In the genomic region with DNA sequence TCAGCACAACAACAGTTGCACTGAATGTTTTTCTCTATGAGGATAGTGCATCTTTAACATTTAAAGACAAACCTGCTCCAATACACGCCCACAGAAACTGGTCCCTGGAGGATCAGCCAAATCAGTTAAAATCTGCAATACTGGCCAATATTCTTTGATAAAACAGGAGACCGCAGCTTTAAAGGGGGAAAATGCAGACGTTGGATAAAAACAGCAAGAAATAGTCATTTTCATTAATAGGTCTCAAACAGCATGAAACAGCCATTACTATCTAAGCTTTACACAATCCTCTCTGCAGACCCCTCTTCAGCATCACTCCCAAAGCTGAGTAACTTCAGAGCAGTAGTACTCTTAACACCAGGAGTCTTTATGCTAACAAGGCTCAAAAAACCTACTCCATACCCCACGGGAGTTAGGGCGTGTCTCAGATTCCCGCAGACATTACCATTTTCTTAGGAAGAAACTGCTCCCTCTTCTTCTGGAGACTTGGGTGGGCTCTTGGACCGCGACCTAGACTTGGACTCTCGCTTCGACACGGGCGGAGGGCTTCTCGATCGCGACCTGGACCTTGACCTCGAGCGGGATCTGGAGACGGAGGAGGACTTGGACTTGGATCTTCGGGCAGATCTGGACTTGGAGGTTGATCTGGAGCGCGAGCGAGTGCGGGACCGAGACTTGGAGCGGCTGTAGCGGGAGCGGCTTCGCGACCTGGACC, we compare ENCODE assay signal across 8 mouse cellular contexts. TPM values are rescaled to one million over a fixed set of nuclear protein-coding genes. Genes with fewer than 3 reads are reported as not detected.
A peak's percentile ranks its signal among the peaks of the same experiment; 100 is the strongest.
DNase-seq lines count a peak whose midpoint lies in the region; ATAC-seq and TF ChIP-seq lines count a peak whose summit lies in the region.

No protein-coding gene starts in this region.

- TF ChIP-seq EP300 in heart, postnatal 0 days (IDR thresholded peaks at IDR 0.05; ENCODE audit: low read depth): no peak

- no peak for TF ChIP-seq POLR2A in bone marrow macrophage, adult 2 months (IDR thresholded peaks at IDR 0.05; ENCODE audit: borderline replicate concordance, low read depth, low read length)

- peak overlapping the region; percentile 78 for H3K4me3 ChIP-seq in left cerebral cortex, adult 2 months
- peak overlapping the region; percentile 97 for H3K4me3 ChIP-seq in bone marrow macrophage, adult 2 months (ENCODE audit: insufficient read depth, low read length)
- peak overlapping the region; percentile 95 for H3K4me3 ChIP-seq in heart, postnatal 0 days (ENCODE audit: low read depth, low read length)
- peak overlapping the region; percentile 98 for H3K4me3 ChIP-seq in liver, embryonic 13.5 days (replicated peaks)

- intact Hi-C loops in left cerebral cortex, adult 2 months (cut with DNase I): no loop called here

- H3K9ac ChIP-seq in heart, postnatal 0 days (replicated peaks; ENCODE audit: low read depth, low read length): peak overlapping the region; percentile 99
- H3K9ac ChIP-seq in liver, embryonic 13.5 days: peak overlapping the region; percentile 99

- H3K27me3 ChIP-seq in heart, postnatal 0 days (ENCODE audit: control insufficient read depth, insufficient read depth, low read length): no peaks in the 10 kb centered on the region
- H3K27me3 ChIP-seq in liver, embryonic 13.5 days: no peaks in the 10 kb centered on the region

- WGBS in heart, postnatal 0 days: under 1% methylated on average over 29 of the region's 29 CpGs
- WGBS in liver, embryonic 13.5 days (ENCODE audit: insufficient replicate concordance): under 1% methylated on average over 29 of the region's 29 CpGs

- no peak for DNase-seq in left cerebral cortex, adult 2 months (ENCODE audit: extremely low spot score in 1 of 2, low spot score in 2 of 2)
- DNase-seq in left cerebral cortex, adult 9 months (ENCODE audit: low spot score in 2 of 2): no peak
- DNase-seq in heart, postnatal 0 days (ENCODE audit: low spot score): no peak
- DNase-seq in liver, embryonic 13.5 days: no peak
- DNase-seq in testis, postnatal 14 days (ENCODE audit: low spot score): no peak
- DNase-seq in thymus, postnatal 36 days: no peak

- peaks cover 49% of the 10 kb centered on the region for H3K36me3 ChIP-seq in heart, postnatal 0 days (replicated peaks; ENCODE audit: control insufficient read depth, insufficient read depth, low read length)
- peaks cover 52% of the 10 kb centered on the region for H3K36me3 ChIP-seq in liver, embryonic 13.5 days

- no peak for ATAC-seq in heart, postnatal 0 days (ENCODE audit: insufficient read depth, low read depth)
- no peak for ATAC-seq in liver, embryonic 13.5 days (ENCODE audit: low read depth)
- ATAC-seq in erythroid progenitor cell, adult 5-6 weeks (replicated peaks; ENCODE audit: low FRiP score, poor library complexity, severe bottlenecking): no peak

- no peak for TF ChIP-seq CTCF in left cerebral cortex, adult 2 months (IDR thresholded peaks at IDR 0.05)
- TF ChIP-seq CTCF in bone marrow macrophage, adult 2 months (IDR thresholded peaks at IDR 0.05; ENCODE audit: low read depth, low read length): no peak
- no peak for TF ChIP-seq CTCF in heart, postnatal 0 days (IDR thresholded peaks at IDR 0.05; ENCODE audit: low read depth)

- peak overlapping the region; percentile 96 for H3K27ac ChIP-seq in left cerebral cortex, adult 2 months
- peak overlapping the region; percentile 95 for H3K27ac ChIP-seq in bone marrow macrophage, adult 2 months (ENCODE audit: insufficient read depth, low read depth, low read length)
- peak overlapping the region; percentile 99 for H3K27ac ChIP-seq in heart, postnatal 0 days (ENCODE audit: low read depth)
- peak overlapping the region; percentile 98 for H3K27ac ChIP-seq in liver, embryonic 13.5 days

- H3K4me1 ChIP-seq in bone marrow macrophage, adult 2 months (ENCODE audit: control insufficient read depth, insufficient read depth, low read length): peaks cover 6% of the 10 kb centered on the region
- peaks cover 12% of the 10 kb centered on the region; the same call in 1 of the 2 replicates for H3K4me1 ChIP-seq in heart, postnatal 0 days (ENCODE audit: control insufficient read depth, insufficient read depth)
- peaks cover 57% of the 10 kb centered on the region for H3K4me1 ChIP-seq in liver, embryonic 13.5 days (replicated peaks)

- H3K9me3 ChIP-seq in heart, postnatal 0 days (replicated peaks; ENCODE audit: control insufficient read depth, low read length): no peaks in the 10 kb centered on the region
- no peaks in the 10 kb centered on the region for H3K9me3 ChIP-seq in liver, embryonic 13.5 days (replicated peaks)

- H3K4me2 ChIP-seq in heart, postnatal 0 days (ENCODE audit: low read depth, low read length): peak overlapping the region; percentile 83
- peak overlapping the region; percentile 90 for H3K4me2 ChIP-seq in liver, embryonic 13.5 days

RNA-seq across cellular contexts. Expression of gene Mfsd11, which starts 0.5 kb away (rescaled TPM):
- 10 to 100 TPM; 39.3 to 41.8 TPM for total RNA-seq in left cerebral cortex, adult 2 months (2021)
- polyA plus RNA-seq in bone marrow macrophage, adult 2 months (2012; ENCODE audit: insufficient read depth, insufficient read length, missing spikeins): 108 and 110 TPM in 2 replicates
- 23.2 and 46.3 TPM in 2 replicates for total RNA-seq in heart, postnatal 0 days (2014; rRNA removed; ENCODE audit: low replicate concordance)
- 44.5 and 49.7 TPM in 2 replicates for polyA plus RNA-seq in heart, postnatal 0 days (2015; fragmentation: Nextera tagmentation; extraction: Ambion mirVana)
- 10.4 and 11.8 TPM in 2 replicates for polyA plus RNA-seq in liver, embryonic 13.5 days (2015; fragmentation: Nextera tagmentation; extraction: Ambion mirVana)
- total RNA-seq in erythroid progenitor cell, adult 5-6 weeks (2015; ENCODE audit: low replicate concordance): 6.8 and 34.8 TPM in 2 replicates
- 7.6 and 15.8 TPM in 2 replicates for total RNA-seq in erythroid progenitor cell, adult 5-6 weeks (2017; ENCODE audit: low replicate concordance)

RNA-seq across cellular contexts. Expression of gene Srsf2, which starts 1.2 kb away (rescaled TPM):
- 100 to 1,000 TPM; 150 to 158 TPM for total RNA-seq in left cerebral cortex, adult 2 months (2021)
- 259 and 286 TPM in 2 replicates for polyA plus RNA-seq in bone marrow macrophage, adult 2 months (2012; ENCODE audit: insufficient read depth, insufficient read length, missing spikeins)
- total RNA-seq in heart, postnatal 0 days (2014; rRNA removed; ENCODE audit: low replicate concordance): 157 and 211 TPM in 2 replicates
- polyA plus RNA-seq in heart, postnatal 0 days (2015; fragmentation: Nextera tagmentation; extraction: Ambion mirVana): 349 and 359 TPM in 2 replicates
- polyA plus RNA-seq in liver, embryonic 13.5 days (2015; fragmentation: Nextera tagmentation; extraction: Ambion mirVana): 543 and 573 TPM in 2 replicates
- total RNA-seq in erythroid progenitor cell, adult 5-6 weeks (2015; ENCODE audit: low replicate concordance): 911 and 1,279 TPM in 2 replicates
- 284 and 388 TPM in 2 replicates for total RNA-seq in erythroid progenitor cell, adult 5-6 weeks (2017; ENCODE audit: low replicate concordance)

RNA-seq across cellular contexts. Expression of gene Jmjd6, which starts 8.5 kb away (rescaled TPM):
- 10 to 100 TPM; 29.7 to 35.9 TPM for total RNA-seq in left cerebral cortex, adult 2 months (2021)
- polyA plus RNA-seq in bone marrow macrophage, adult 2 months (2012; ENCODE audit: insufficient read depth, insufficient read length, missing spikeins): 18.3 and 19.0 TPM in 2 replicates
- 24.8 and 29.6 TPM in 2 replicates for total RNA-seq in heart, postnatal 0 days (2014; rRNA removed; ENCODE audit: low replicate concordance)
- polyA plus RNA-seq in heart, postnatal 0 days (2015; fragmentation: Nextera tagmentation; extraction: Ambion mirVana): 35.3 and 43.1 TPM in 2 replicates
- polyA plus RNA-seq in liver, embryonic 13.5 days (2015; fragmentation: Nextera tagmentation; extraction: Ambion mirVana): 38.1 and 40.1 TPM in 2 replicates
- 5.4 and 18.0 TPM in 2 replicates for total RNA-seq in erythroid progenitor cell, adult 5-6 weeks (2015; ENCODE audit: low replicate concordance)
- 5.1 and 10.8 TPM in 2 replicates for total RNA-seq in erythroid progenitor cell, adult 5-6 weeks (2017; ENCODE audit: low replicate concordance)

RNA-seq across cellular contexts. Expression of gene Mettl23, which starts 8.7 kb away (rescaled TPM):
- 10 to 100 TPM; 23.9 to 26.3 TPM for total RNA-seq in left cerebral cortex, adult 2 months (2021)
- polyA plus RNA-seq in bone marrow macrophage, adult 2 months (2012; ENCODE audit: insufficient read depth, insufficient read length, missing spikeins): 28.0 and 29.8 TPM in 2 replicates
- total RNA-seq in heart, postnatal 0 days (2014; rRNA removed; ENCODE audit: low replicate concordance): 39.2 and 63.2 TPM in 2 replicates
- polyA plus RNA-seq in heart, postnatal 0 days (2015; fragmentation: Nextera tagmentation; extraction: Ambion mirVana): 77.1 and 77.6 TPM in 2 replicates
- polyA plus RNA-seq in liver, embryonic 13.5 days (2015; fragmentation: Nextera tagmentation; extraction: Ambion mirVana): 44.2 and 47.0 TPM in 2 replicates
- total RNA-seq in erythroid progenitor cell, adult 5-6 weeks (2015; ENCODE audit: low replicate concordance): 27.4 and 60.4 TPM in 2 replicates
- 17.8 and 18.4 TPM in 2 replicates for total RNA-seq in erythroid progenitor cell, adult 5-6 weeks (2017; ENCODE audit: low replicate concordance)

RNA-seq across cellular contexts. Expression of gene Mxra7, which starts 23.9 kb away (rescaled TPM):
- 10 to 100 TPM; 15.3 to 22.5 TPM for total RNA-seq in left cerebral cortex, adult 2 months (2021)
- 0.72 and 1.2 TPM in 2 replicates for polyA plus RNA-seq in bone marrow macrophage, adult 2 months (2012; ENCODE audit: insufficient read depth, insufficient read length, missing spikeins)
- 6.3 and 17.9 TPM in 2 replicates for total RNA-seq in heart, postnatal 0 days (2014; rRNA removed; ENCODE audit: low replicate concordance)
- 20.0 and 21.7 TPM in 2 replicates for polyA plus RNA-seq in heart, postnatal 0 days (2015; fragmentation: Nextera tagmentation; extraction: Ambion mirVana)
- polyA plus RNA-seq in liver, embryonic 13.5 days (2015; fragmentation: Nextera tagmentation; extraction: Ambion mirVana): 2.0 and 2.5 TPM in 2 replicates
- total RNA-seq in erythroid progenitor cell, adult 5-6 weeks (2015; ENCODE audit: low replicate concordance): not detected in 2 replicates
- total RNA-seq in erythroid progenitor cell, adult 5-6 weeks (2017; ENCODE audit: low replicate concordance): 0.13 TPM in 1 of 2 replicates, not detected in the other
